Mouse (Mus musculus): Measurements from ENCODE around the gene Sulf2.

Sulf2 gene

DNA sequence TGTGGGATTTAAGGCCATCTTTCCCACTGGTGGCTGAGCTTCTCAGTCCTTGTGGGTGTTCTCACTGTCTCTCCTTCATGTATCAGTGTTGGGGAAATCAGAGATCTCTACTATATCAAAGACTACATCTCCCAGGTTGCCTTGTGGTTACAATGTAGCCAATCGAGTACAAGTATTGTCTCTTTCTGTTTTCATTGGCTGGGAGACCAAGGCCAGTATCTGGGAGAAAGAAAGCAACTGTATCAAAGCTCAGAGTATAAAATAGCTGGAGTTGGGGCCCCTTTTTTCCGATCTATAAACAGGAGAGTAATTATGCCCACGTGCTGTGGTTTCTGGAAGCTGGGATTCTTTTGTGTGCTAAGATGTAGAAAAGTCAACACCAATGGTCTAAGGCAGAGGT lies 19.7 kb upstream of the Sulf2 start:
- DNase-seq, result no peak

GRCm38 (mm10) chr2:166173169-166173568 lies 17.7 kb upstream of the Sulf2 start:
- no peak for DNase-seq

DNA sequence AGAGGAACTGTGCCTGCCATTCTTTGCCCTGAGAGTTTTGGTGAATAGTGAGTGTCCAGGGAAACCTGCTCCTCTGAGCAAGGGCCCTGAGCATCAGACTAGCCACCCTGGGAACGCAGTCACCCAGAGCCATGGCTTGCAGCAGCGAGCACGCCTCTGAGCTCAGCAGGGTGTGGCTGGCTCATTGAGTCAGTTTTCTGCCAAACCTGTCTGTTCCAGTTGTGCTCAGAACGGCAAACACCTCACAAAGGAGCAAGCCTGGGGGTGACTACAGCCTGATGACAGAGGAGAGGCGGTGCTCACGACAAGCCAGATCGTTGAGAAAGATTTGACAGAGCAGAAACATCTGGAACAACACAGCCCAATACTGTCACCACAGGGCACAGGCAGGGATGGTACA lies 14.7 kb upstream of the Sulf2 start:
- DNase-seq, result no peak

DNA sequence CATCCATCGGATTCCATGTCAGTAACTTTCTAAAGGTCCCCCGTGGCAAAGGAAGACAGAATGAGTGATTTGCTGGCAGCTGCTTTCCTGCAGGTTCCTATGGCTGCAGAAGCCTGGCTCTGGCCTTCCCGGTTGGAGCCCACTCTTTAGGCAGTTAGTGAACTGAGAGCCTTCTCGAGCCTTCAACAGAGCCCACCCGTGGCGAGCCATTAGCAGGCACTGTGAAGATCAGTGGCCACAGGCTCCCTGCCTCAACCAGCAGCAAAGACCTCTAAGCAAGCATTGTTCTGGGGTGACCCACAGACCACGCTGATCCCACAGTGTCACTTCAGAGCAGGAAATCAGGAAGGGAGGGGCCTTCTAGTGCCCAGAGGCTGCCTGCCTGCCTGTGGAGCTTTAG lies 13.4 kb upstream of the Sulf2 start:
- no peak for DNase-seq

DNA sequence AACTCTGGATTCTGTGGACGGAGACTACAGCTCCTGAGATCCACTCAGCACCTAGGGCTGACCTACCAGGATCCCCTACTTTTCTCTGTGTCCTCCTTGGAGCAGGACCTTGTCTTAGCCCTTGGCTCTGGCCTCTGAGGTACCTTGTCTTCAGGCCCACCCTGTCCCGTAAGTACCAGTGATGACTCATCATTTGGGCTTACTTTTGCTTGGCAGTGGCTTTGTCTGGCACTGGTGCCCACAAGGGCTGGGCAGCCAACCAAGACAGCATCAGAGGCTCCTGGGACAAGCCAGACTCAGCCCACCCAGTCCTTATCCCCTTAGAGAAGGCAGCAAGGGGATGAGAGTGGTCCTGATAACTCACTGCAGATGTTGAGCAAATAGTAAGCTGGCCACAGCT lies 11.9 kb upstream of the Sulf2 start:
- DNase-seq, result no peak

DNA sequence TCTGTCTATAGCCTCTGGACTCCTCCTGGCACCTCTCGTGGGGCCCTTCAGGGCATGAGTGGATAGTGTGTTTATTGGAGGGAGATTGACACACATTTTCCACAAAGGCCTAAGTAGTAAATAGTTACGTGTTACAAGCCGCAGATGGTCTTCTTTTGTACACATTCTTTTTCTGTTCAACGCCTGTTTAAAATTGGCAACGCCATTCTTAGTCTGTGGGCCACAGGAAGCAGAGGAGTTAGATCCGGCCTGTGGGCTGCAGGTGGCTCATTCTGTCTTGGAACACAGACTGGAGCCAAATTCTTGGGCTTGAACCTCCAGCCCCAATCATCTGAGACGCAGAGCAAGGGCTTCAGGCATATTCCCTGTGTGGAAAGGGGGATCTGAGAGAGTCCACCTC lies 9.9 kb upstream of the Sulf2 start:
- DNase-seq, result no peak

DNA sequence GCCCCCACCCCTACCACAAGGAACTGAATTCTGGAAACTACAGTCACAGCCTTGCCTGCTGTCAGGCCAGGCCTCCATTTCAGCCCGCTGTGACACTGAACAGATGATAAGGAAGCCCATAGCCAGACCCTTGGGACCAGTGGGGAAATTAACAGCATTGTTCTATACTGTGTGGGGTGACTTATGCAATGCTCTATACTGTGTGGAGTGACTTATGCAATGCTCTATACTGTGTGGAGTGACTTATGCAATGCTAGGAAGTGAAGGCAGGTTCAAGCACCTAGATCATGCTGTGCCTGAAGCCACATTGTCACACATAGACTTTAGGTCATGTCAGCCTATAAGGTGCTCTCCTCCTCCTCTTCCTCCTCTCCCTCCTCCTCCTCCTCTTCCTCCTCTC lies 9.1 kb upstream of the Sulf2 start:
- no peak for DNase-seq

DNA sequence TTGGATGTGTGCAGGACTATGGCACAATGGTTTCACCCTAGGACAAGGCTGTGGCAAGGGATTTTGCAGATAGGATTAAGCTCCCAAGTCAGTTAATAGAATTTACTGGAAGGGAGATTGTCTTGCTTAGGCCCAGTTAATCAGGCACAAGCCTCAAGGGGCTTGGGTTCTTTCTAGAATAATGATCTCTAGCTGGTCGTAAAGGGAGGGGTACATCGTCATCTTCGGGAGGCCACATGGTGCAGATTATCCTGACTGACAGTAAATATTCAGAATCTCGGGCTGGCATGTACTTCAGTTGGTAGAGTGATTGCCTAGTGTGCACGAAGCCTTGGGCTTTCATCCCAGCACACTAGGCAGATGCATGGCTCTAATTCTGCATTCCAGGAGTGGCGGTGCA lies 8.5 kb upstream of the Sulf2 start:
- no peak for DNase-seq

- DNase-seq, result no peak
These were observed 7.8 kb upstream of the Sulf2 start for GRCm38 (mm10) chr2:166163252-166163651.

- DNase-seq, result no peak
These were observed 6.7 kb upstream of the Sulf2 start for GRCm38 (mm10) chr2:166162160-166162559.

GRCm38 (mm10) chr2:166159276-166159675 lies 3.8 kb upstream of the Sulf2 start:
- no peak for DNase-seq

DNA sequence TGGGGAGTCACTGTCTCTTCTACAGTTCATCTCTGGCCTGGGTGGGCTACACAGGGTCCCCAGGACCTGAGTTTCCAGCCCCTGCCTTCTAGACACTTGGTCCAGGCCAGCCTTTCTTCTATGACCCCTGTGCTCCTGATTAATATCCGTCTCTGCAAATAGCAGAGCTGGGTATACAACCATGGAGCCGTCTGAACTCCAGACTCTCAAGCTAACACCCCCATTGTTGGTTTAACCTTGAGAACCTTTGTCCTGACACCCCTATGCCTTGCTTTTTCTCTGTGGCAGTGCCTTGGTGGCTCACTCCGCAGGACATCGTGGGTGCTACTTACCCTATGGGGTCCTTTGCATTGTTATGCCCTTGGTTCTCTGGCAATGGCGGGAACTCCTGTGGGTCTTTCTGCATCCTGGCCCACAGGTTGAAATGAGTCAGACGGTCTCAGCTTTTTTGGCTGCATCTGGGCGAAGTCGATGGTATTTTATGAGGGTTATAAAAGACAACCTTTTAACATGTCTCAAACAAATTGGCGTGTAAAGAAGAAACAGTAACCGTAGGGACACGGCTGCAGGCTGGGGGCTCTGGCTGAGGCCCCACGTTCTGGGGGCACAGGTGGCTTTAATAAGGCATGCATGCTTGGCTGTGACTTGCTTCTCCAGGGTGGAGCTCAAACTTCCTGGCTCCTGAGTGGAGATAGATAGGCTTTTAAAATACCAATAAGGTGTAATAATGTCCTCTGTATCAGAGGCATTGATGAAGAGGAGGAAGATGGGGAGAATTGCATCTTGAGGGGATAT lies 2.5 kb upstream of the Sulf2 start:
- DNase-seq, result no peak

- DNase-seq, result no peak
These were observed 1.7 kb upstream of the Sulf2 start for GRCm38 (mm10) chr2:166157144-166157543.

DNA sequence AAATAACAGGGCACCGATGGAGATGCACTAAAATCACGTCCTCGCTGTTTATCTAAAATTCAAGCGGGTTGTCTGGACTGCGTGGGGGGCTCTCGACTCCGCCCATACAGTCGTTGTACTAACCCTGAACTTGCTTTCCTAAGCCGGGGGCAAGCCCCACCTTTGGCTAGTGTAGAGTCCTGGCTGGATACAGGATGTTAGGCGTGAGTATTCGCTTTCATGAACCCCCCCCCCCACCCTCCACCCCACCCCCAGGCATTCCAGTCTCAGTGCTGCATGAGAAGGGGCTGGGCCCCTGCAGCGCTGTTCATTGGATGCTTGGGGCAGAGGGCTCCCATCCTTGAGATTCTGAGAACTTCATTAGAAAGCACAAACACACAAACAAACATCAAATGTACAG lies 659 bp upstream of the Sulf2 start:
- DNase-seq, result no peak

DNA sequence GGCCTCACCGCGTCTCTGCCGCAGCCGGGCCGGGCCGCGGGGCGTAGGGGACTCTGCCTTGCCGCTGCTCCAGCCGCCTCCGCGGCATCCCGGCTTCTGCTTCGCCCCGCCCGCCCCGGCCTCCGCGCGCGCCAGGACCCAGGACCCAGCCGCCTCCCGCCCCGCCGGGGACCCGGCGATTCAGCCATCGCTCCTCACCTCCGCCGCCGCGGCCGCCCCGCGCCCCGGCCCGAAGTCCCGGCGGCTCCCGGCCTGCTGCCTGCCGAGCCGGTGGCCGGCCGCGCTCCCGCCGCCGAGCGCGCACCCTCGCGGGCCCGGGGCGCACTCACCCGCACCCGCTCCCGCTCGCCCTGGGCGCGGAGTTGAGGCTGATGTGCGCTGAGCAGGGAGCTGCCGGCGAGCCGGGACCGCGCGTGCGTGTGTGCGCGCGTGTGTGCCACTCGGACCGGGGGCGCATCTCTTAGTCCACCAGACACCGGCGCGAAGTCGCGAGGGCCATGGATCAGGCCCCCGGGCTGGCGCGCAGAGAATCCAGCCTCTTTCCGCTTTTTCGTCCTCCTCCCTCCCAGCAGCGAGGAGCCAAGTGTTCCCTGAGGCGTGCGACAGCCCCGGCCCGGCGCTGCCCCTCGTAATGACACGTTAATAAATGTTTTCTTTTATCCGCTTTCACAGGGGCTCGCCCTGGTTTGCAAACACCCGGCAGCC lies 562 bp downstream of the Sulf2 start:
- DNase-seq, result no peak

GRCm38 (mm10) chr2:166153891-166154711 lies 1.4 kb downstream of the Sulf2 start:
- no peak for DNase-seq

GRCm38 (mm10) chr2:166153399-166153793 lies 2.1 kb downstream of the Sulf2 start:
- no peak for DNase-seq

DNA sequence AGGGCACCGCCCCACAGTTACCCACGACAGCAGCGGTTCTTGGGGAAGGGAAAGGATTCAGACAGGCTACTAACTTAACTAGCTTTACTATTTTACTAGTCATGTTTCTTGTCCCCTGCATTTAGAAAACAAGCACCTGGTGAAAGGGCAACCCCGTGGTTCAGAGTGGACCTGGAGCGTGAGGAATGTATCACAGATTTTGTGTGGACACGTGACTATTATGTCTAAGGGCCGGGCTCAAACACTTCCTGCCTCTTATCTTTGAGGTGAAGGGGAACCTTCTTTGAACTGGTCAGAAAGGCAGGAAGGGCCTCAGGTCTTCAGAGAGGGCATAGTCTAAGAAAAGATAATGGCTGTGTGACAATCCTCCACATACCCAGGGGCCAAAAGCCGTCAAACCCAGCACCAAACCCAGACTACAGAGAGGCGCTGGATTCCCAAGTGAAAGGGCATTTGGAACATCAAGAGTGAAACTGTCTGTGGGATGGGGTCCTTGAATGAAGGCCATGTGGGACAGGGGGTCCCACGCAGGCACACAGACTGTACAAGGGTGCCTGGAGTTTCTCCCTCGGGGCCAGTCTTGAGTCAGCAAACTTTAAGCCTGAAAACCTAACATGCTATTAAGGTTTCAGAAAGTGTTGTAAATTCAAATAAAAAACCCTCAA lies 2.6 kb downstream of the Sulf2 start:
- DNase-seq, result no peak

DNA sequence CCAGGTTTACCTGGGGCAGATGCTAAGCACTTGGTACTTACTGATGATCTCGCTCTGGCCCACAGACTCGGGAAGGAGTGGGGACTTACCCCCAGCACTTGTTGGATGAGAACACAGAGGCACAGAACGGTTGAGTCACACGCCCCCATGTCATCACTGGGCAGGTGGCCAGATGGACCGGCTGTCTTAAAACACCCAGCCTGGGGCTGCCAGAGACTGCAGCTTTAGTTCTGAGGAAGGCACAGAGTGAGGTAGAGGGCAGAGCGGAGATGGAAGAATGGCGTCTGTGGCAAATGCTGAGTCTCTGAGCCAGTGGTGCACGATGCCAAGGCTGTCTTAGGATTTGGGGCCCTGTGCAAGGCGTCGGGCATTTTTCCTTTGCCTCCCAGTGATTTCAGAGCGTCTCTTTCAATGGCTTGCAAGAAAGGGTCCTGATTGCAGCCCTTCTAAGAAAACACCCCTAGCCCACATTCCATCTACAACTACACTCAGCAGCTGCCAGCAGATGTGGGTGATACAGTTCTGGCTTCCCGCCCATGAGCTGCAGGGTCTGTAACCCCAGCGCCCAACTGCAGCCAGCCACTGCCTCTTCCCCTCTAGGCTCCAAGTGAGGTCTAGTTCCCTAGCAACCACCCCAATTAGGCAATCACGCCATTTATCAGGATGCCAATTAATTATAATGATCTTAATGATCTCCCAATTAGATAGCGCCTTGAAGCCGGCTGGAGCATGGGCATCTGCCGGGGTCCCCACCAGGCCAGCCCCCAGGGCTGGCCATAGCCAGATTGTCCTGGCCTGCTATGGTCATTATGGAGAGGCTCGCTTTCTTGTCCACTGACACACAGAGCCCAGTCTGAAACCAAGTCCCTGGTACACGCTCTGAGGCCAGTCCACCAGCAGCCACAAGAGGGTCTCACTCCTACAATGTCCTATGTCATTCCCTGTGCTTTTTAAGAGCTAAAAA lies 3.7 kb downstream of the Sulf2 start:
- peak; percentile 92 for DNase-seq

GRCm38 (mm10) chr2:166150584-166150983 lies 4.9 kb downstream of the Sulf2 start:
- no peak for DNase-seq

DNA sequence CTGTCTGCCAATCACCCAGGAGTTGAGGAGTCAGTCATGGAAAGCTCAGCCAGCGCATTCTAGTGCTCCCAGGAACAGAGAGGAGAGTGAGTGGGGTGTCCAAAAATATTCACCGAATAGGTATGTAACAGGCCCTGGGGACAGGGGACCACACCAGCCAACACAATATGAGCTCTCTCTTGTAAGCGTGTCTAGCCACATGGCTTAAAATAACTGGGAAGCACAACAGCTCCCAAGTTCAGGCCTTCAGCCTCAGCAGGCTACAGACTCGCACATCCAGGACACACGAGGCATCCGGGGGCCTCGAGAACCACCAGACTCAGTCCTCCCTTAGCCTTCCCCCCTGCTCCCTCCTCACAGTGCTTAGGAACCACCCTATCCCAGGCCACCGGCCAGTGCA lies 6.0 kb downstream of the Sulf2 start:
- DNase-seq, result no peak

Measured in layer of hippocampus, adult 9-11 months (tissue).